Mouse (Mus musculus) olfactory bulb, adult 2 months (tissue): ENCODE measurements around the gene Asxl1. TPM values are rescaled to one million over a fixed set of nuclear protein-coding genes. Genes with fewer than 3 reads are reported as not detected.

Experiments used
- H3K27ac ChIP-seq: fragments of 200-500 bp; 2 replicates; pipeline ENCODE4 v1.5.1; 2012; ENCODE audit warnings: low read depth, low read length; ENCODE audit not compliant: insufficient read depth
- H3K4me1 ChIP-seq: fragments of 200-500 bp; 2 replicates; pipeline ENCODE4 v1.6.1; 2012; ENCODE audit warnings: low read length; ENCODE audit not compliant: control insufficient read depth, insufficient read depth
- H3K4me3 ChIP-seq: fragments of 200-500 bp; 2 replicates; pipeline ENCODE4 v1.5.1; 2012; ENCODE audit warnings: mild to moderate bottlenecking, low read depth, low read length, moderate library complexity; ENCODE audit not compliant: insufficient read depth
- CTCF ChIP-seq: fragments of 200-500 bp; IDR thresholded peaks from 2 replicates; pipeline ENCODE4 v1.5.1; 2012; ENCODE audit warnings: low read depth, mild to moderate bottlenecking, low read length, moderate library complexity; ENCODE audit not compliant: insufficient read depth
- POLR2A ChIP-seq: fragments of 200-500 bp; IDR thresholded peaks from 2 replicates; pipeline ENCODE4 v1.6.1; 2012; ENCODE audit warnings: mild to moderate bottlenecking, low read depth, low read length, moderate library complexity; ENCODE audit not compliant: insufficient read depth
- WGBS: fragments of 180-500 bp; shearing (Covaris S2); methylation state at CpG from one replicate; pipeline ENCODE4 v1.1.7; 2018; 5-methylcytosine and 5-hydroxymethylcytosine counted together
- polyA plus RNA-seq: library from polyadenylated mRNA; stranded (reverse); fragments of >200 nt; gene quantifications from 2 replicates; pipeline ENCODE4 v1.2.4, GENCODE M21; 2012; ENCODE audit warnings: low replicate concordance; ENCODE audit not compliant: missing spikeins, insufficient read depth, insufficient read length

Gene Asxl1
- polyA plus RNA-seq, 1 experiment = 329 TPM

- 60% methylated on average over 15 of the region's 15 CpGs for WGBS
- no peaks in the 10 kb centered on the region for H3K4me1 ChIP-seq
- no peak for TF ChIP-seq CTCF
- no peak for TF ChIP-seq POLR2A
- no peak overlapping the region for H3K4me3 ChIP-seq
- H3K27ac ChIP-seq = no peak overlapping the region
These were observed 53.5 kb downstream of the Asxl1 start for GRCm38 (mm10) chr2:153399166-153399565.

GRCm38 (mm10) chr2:153404062-153404461, 58.4 kb downstream of the Asxl1 start:
- H3K27ac ChIP-seq = no peak overlapping the region
- TF ChIP-seq CTCF = no peak
- TF ChIP-seq POLR2A = no peak
- WGBS = 91% methylated on average over 3 of the region's 3 CpGs
- no peak overlapping the region for H3K4me3 ChIP-seq
- no peaks in the 10 kb centered on the region for H3K4me1 ChIP-seq

- WGBS = 88% methylated on average over 3 of the region's 3 CpGs
- Histone ChIP-seq H3K4me3 (no peak overlapping the region), H3K27ac (no peak overlapping the region), H3K4me1 (no peaks in the 10 kb centered on the region)
- TF ChIP-seq CTCF (no peak), POLR2A (no peak)
These were observed 59.3 kb downstream of the Asxl1 start for GRCm38 (mm10) chr2:153404882-153405281.

GRCm38 (mm10) chr2:153406882-153407281, 61.3 kb downstream of the Asxl1 start:
- H3K4me3 ChIP-seq = no peak overlapping the region
- no peak for TF ChIP-seq POLR2A
- 0 out of 2 replicates have a peak, but pooled peaks cover 3% of the 10 kb centered on the region for H3K4me1 ChIP-seq
- H3K27ac ChIP-seq = no peak overlapping the region
- WGBS = 40% methylated on average over 6 of the region's 6 CpGs

GRCm38 (mm10) chr2:153408971-153409370, 63.3 kb downstream of the Asxl1 start:
- H3K4me3 ChIP-seq = no peak overlapping the region
- WGBS = 78% methylated on average over 3 of the region's 3 CpGs
- H3K27ac ChIP-seq = no peak overlapping the region
- no peak for TF ChIP-seq POLR2A
- no peak for TF ChIP-seq CTCF
- 0 out of 2 replicates have a peak, but pooled peaks cover 3% of the 10 kb centered on the region for H3K4me1 ChIP-seq

GRCm38 (mm10) chr2:153411557-153411956, 65.9 kb downstream of the Asxl1 start:
- WGBS = 56% methylated on average over 9 of the region's 9 CpGs
- 0 out of 2 replicates have a peak, but pooled peaks cover 3% of the 10 kb centered on the region for H3K4me1 ChIP-seq
- no peak for TF ChIP-seq CTCF
- no peak for TF ChIP-seq POLR2A
- no peak overlapping the region for H3K4me3 ChIP-seq
- H3K27ac ChIP-seq = no peak overlapping the region

GRCm38 (mm10) chr2:153412563-153412962, 66.9 kb downstream of the Asxl1 start:
- H3K27ac ChIP-seq = no peak overlapping the region
- TF ChIP-seq POLR2A (no peak), CTCF (no peak)
- 0 out of 2 replicates have a peak, but pooled peaks cover 3% of the 10 kb centered on the region for H3K4me1 ChIP-seq
- H3K4me3 ChIP-seq = no peak overlapping the region
- 60% methylated on average over 6 of the region's 6 CpGs for WGBS

GRCm38 (mm10) chr2:153414607-153415006, 69.0 kb downstream of the Asxl1 start:
- TF ChIP-seq CTCF = no peak
- no peak overlapping the region for H3K4me3 ChIP-seq
- H3K27ac ChIP-seq = no peak overlapping the region
- H3K4me1 ChIP-seq = peaks cover 8% of the 10 kb centered on the region
- 21% methylated on average over 2 of the region's 2 CpGs for WGBS

- 97% methylated on average over 12 of the region's 12 CpGs for WGBS
- TF ChIP-seq CTCF (no peak), POLR2A (no peak)
- H3K4me3 ChIP-seq = no peak overlapping the region
- peaks cover 14% of the 10 kb centered on the region for H3K4me1 ChIP-seq
- H3K27ac ChIP-seq = no peak overlapping the region
These were observed 72.2 kb downstream of the Asxl1 start for GRCm38 (mm10) chr2:153417841-153418240.

GRCm38 (mm10) chr2:153418381-153418780, 72.8 kb downstream of the Asxl1 start:
- no peak for TF ChIP-seq CTCF
- TF ChIP-seq POLR2A = no peak
- 89% methylated on average over 1 of the region's 1 CpGs for WGBS
- no peak overlapping the region for H3K27ac ChIP-seq
- peaks cover 18% of the 10 kb centered on the region for H3K4me1 ChIP-seq
- no peak overlapping the region for H3K4me3 ChIP-seq
